Mouse (Mus musculus): ENCODE data around the gene Fam213b. TPM values are rescaled to one million over a fixed set of nuclear protein-coding genes. Genes with fewer than 3 reads are reported as not detected.

The Fam213b gene
- total RNA-seq, 2 experiments from 2014 or later = 37.8 to 44.3 TPM

DNA sequence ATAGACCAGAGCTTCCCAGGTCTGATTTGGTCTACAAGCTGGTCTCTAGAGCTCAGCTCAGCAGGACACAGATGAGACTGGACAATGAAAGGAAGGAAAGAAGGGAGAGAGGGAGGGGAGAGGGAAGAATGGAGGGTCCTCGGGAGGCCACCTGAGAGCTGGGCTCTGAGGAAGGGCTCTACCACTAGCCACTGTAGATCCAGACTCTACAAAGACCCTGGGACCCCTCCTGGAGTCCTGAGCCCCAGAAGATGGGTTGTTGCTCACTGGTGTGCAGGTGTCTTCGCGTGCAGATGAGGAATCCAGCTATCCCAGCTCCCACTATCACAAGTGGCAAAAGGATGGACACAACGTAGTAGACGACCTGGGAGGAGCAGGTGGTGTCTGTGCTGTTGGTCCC is 24.0 kb upstream of the Fam213b start:
- DNase-seq = no peak

DNA sequence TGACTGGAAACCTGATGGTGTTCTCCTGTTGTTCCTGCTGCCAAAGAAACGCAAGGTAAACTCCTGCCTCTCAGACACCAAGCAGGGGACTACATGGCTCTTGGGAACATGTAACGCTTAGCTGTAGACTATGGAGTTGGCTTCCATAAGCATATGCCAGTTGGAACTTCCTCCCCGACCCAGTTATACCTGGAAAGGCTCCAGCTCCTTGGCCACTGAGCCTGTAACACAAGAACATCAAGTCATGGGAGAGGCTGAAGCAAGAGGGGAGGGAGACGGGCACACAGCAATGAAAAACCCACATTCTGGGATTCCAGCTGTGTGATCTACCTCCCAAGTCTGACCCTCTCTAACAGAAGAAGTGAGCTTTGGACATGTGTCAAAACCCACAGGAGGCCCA is 23.4 kb upstream of the Fam213b start:
- no peak for DNase-seq

DNA sequence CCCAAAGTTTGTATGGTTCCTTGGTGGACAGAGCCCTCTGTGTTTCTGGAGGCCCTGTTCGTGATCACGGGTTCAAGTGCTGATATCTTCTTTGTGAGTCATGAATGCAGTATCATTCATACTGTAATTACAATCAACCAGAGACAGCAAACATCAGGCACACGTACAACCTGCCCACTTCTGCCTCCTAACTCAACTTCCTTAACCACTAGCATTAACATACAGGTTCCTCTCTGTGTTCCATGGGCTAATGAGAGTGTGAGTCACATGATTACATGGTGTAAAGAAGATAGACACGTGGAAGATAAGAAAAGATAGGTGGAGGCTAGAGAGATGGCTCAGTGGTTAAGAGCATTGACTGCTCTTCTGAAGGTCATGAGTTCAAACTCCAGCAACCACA is 17.7 kb upstream of the Fam213b start:
- no peak for DNase-seq

GRCm38 (mm10) chr4:154915286-154915685 is 16.4 kb upstream of the Fam213b start:
- no peak for DNase-seq

DNA sequence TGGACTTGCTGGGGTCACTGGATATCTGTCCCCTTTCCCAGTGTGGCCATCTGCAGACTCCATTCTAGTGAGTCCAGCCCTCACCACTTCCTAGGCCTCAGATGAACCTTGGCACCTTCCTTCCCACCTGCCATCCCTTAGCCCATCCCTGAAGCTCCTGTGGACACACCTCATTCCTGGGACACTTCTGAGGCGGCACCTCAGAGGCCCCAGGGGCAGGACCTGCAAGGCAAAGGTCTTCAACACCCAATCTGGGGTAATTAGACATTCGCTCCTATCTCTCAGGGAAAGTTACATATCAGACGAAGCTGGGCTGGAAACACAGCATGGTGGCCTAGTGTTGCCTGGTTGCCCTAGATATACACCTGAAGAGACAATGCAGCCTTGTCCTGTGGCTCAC is 15.8 kb upstream of the Fam213b start:
- no peak for DNase-seq

GRCm38 (mm10) chr4:154914252-154914651 is 15.3 kb upstream of the Fam213b start:
- DNase-seq = no peak

GRCm38 (mm10) chr4:154913845-154914244 is 14.9 kb upstream of the Fam213b start:
- no peak for DNase-seq

DNA sequence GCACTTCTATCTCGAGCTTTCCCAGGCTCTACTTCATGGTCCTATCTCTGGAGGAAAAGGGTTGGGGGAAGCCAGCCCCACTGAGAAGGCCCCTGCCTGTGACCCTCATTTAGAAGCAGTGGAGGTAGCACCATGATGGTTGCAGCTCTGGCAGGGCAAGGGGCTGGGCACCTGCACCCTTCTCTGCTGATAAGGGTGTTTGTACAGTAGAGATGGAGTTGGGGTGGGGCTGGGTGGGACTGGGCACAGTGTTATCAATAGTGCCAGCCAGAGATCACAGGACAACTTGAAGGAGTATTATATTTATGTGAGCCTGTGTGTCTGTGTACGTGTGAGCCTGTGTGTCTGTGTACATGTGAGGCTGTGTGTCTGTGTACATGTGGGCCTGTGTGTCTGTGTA is 12.7 kb upstream of the Fam213b start:
- no peak for DNase-seq

DNA sequence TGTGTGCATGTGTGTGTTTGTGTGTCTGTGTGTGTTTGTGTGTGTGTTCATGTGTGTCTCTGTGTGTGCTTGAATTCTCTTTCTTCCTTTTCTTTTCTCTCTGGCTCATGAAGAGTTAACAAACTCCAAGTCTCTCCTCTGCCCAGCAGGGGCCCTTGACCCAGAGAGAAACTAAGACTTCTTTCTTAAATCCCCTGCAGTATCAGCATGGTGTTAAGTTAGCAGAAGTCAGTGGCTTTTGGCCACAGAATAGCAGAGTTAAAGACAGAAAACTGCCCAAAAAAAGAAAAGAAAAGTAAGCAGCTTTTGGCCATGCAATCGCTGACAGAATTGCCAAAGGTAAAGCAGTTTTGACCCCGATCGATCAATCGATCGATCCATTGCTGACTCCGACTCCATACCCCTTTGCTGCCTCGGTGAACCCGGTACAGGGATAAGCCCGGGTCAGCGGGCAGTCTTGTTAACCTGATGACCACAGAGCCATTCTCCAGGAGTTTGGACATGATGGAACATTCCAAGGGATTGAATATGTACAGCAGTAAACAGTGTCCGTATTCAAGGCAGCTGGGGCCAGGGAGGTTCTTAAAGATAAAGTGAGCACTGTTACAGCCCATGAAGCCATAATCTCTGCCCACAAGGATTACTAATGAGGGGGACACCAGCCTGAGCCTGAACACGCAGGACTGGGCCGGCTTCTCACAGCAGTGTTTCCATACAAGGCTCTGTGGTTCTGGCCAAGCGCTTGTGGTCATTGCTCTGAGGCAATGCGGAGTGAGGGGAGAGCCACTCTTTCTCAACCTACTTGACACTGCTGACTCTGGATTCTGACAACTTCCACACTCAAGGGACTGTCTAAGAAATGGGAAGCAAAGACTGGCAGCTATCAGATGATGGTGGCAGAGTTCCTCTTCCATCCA is 11.9 kb upstream of the Fam213b start:
- no peak for DNase-seq

DNA sequence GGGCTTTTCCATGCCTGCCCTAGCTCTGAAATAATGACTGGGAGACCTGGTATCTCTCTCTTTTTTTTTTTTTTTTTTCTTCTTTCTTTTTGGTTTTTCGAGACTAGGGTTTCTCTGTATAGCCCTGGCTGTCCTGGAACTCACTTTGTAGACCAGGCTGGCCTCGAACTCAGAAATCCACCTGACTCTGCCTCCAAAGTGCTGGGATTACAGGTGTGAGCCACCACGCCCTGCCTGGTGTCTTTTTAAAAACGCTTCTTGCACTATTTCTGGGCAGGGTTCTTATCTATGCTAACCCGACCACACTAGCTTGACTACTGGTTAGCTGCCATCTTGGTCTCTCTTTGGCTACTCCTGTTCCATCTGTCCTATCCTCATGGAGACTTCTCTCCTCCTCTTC is 9.6 kb upstream of the Fam213b start:
- no peak for DNase-seq

- peak; percentile 81 for DNase-seq
Measured at GRCm38 (mm10) chr4:154907833-154908232, 8.9 kb upstream of the Fam213b start.

GRCm38 (mm10) chr4:154904185-154905071 is 5.5 kb upstream of the Fam213b start:
- peak; percentile 77 for DNase-seq

DNA sequence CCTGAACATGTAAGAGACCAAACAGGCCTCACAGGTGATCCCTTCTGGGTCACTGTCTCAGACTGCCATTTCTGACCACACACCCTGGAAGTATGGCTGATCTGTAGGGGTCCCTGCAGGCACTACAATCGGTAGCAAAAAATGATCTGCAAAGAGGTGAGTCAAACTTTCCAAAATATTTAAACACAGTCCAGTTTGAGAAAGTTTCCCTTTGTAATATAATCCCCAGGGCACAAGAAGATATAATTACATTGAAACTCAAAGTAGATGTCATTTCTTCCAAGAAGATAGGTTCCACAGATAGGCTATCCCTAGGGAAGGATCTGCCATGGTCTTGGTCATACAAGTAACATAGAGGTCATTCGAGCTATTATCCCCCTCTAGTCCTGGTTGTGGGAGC is 3.4 kb upstream of the Fam213b start:
- DNase-seq = no peak

DNA sequence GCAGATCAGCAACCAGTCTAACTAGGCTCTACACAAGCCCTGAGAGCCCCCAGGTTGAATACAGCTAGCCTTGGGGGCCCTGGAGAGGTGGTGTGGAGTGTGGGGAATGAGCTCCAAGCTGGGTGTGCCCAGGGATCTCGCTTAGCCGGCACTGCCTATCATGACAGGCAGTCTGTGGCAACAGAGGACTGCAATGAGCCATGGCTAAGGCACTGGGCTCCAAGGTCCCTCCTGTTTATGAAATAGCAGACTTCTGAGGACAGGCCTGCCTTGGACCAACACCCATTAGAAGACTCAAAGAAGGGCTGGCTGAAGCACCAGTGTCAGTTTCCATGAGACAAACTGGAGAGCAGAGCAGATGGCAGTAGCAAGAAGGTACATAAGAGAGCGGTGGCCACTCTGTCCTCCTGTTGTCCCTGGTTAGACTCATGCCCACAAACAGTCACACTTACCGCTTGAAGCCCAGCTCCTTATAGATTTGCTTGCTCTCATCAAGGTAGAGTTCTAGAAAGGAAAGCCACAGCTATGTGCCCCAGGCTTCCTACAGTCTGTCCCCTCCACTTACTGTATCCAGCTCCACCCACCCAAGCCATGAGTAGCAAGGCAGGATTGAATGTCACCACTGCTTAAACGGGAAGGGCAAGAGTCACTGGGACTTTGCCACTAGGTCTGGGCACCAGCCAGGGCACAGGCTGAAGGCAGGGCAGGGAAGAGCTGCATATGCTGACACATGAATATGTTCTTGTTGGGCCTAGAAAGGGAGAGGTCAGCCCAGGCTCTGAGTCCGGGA is 1.1 kb downstream of the Fam213b start:
- peak; percentile 44 for DNase-seq

GRCm38 (mm10) chr4:154895549-154895948 is 3.4 kb downstream of the Fam213b start:
- DNase-seq = no peak

- DNase-seq = no peak
Measured at GRCm38 (mm10) chr4:154890887-154891286, 8.0 kb downstream of the Fam213b start.

GRCm38 (mm10) chr4:154887593-154888250 is 11.2 kb downstream of the Fam213b start:
- no peak for DNase-seq

- no peak for DNase-seq
Measured at GRCm38 (mm10) chr4:154886876-154887592, 11.9 kb downstream of the Fam213b start.

- no peak for DNase-seq
Measured at GRCm38 (mm10) chr4:154885416-154885815, 13.5 kb downstream of the Fam213b start.

GRCm38 (mm10) chr4:154882014-154882659 is 16.8 kb downstream of the Fam213b start:
- no peak for DNase-seq

DNA sequence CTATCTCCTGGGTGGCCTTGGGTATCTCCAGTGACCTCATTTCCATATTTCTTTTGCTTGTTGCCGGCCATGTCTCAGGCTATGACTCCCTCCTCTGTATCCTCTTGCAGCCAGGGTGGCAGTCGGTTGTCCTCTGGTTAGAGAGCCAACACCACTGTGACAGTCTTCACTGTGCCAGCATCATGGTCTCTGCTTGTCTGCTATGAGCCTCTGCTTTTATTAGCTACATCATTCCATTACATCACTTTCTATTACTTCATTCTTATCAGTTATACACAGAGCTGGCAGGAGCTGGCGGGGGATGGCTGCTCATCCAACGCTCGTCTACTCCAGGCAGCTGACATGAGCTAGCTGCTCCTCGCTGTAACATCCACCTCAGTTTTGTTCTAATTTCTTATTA is 18.2 kb downstream of the Fam213b start:
- no peak for DNase-seq
